Mouse (Mus musculus) liver, postnatal 0 days (tissue): ENCODE results near the gene Uchl4.

Experiments used
- CTCF ChIP-seq: sonication (generic); IDR thresholded peaks from 2 replicates; pipeline ENCODE4 v1.5.1; 2016; ENCODE audit warnings: antibody characterized with exemption, low read depth
- EP300 ChIP-seq: IDR thresholded peaks from 2 replicates; pipeline ENCODE4 v1.6.1; 2016; ENCODE audit warnings: antibody characterized with exemption, low read depth, mild to moderate bottlenecking

DNA sequence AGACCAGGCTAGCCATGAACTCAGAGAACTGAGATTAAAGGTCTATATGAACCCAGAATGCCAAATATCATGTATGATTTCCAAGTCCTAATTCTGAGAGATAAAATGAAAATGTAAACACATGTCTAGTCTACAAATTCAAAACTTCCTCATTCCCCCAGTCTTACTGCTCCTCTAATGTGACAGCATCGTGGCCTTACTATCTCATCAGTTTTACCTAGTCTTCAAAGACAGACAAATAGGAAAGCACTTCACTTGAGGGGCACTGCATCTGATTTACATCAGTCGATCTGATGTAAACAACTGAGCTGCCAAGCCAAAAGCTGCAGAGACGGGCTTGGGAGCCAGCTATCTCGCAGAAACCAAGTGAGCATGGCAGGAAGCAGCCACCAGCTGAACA, 18.9 kb upstream of the Uchl4 start:
- TF ChIP-seq CTCF (no peak), EP300 (no peak)
